Mouse (Mus musculus) embryonic facial prominence, embryonic 14.5 days (tissue): ENCODE data around the gene Gba. TPM values are rescaled to one million over a fixed set of nuclear protein-coding genes. Genes with fewer than 3 reads are reported as not detected.

Experiments used
- ATAC-seq: fragments of 200-750 bp; cut with Nextera tagmentation; 2 replicates; pipeline ENCODE4 v1.8.0; 2017; ENCODE audit warnings: low read depth, moderate number of reproducible peaks, moderate TSS enrichment
- DNase-seq: peaks from one replicate; pipeline ENCODE4 v3.0.0-alpha.2; 2015; ENCODE audit warnings: low spot score
- H3K27ac ChIP-seq: fragments of 300-500 bp; sonication (generic); replicated peaks from 2 replicates; pipeline ENCODE4 v1.5.1; 2014; ENCODE audit warnings: low read depth, mild to moderate bottlenecking, low read length, moderate library complexity
- H3K27me3 ChIP-seq: fragments of 300-500 bp; sonication (generic); replicated peaks from 2 replicates; pipeline ENCODE4 v1.6.1; 2014; ENCODE audit warnings: low read length; ENCODE audit not compliant: control insufficient read depth, insufficient read depth
- H3K36me3 ChIP-seq: fragments of 300-500 bp; sonication (generic); 2 replicates; pipeline ENCODE4 v1.6.1; 2014; ENCODE audit warnings: low read length, mixed read lengths; ENCODE audit not compliant: control insufficient read depth, insufficient read depth
- H3K4me1 ChIP-seq: fragments of 300-500 bp; sonication (generic); 2 replicates; pipeline ENCODE4 v1.6.1; 2014; ENCODE audit warnings: antibody characterized with exemption, low read length; ENCODE audit not compliant: control insufficient read depth, insufficient read depth
- H3K4me2 ChIP-seq: fragments of 300-500 bp; sonication (generic); 2 replicates; pipeline ENCODE4 v1.6.1; 2014; ENCODE audit warnings: low read depth, mild to moderate bottlenecking, low read length, moderate library complexity, mixed read lengths
- H3K4me3 ChIP-seq: fragments of 300-500 bp; sonication (generic); 2 replicates; pipeline ENCODE4 v1.5.1; 2014; ENCODE audit warnings: low read depth, mild to moderate bottlenecking, low read length
- H3K9ac ChIP-seq: fragments of 300-500 bp; sonication (generic); 2 replicates; pipeline ENCODE4 v1.6.1; 2014; ENCODE audit warnings: low read depth, mild to moderate bottlenecking, low read length, moderate library complexity, mixed read lengths
- H3K9me3 ChIP-seq: fragments of 300-500 bp; sonication (generic); 2 replicates; pipeline ENCODE4 v1.6.1; 2016; ENCODE audit warnings: low read length; ENCODE audit not compliant: control insufficient read depth
- WGBS: fragments of 180-500 bp; shearing (Covaris S2); extraction: QIAGEN DNeasy Blood & Tissue Kit; methylation state at CpG from one replicate; pipeline ENCODE4 v1.1.7; 2014; 5-methylcytosine and 5-hydroxymethylcytosine counted together
- microRNA counts: library from miRNA; unstranded; fragments of <30 nt; microRNA quantifications from one replicate; lab custom pipeline; 2017
- microRNA-seq: library from miRNA; unstranded; fragments of <30 nt; microRNA quantifications from one replicate; pipeline ENCODE4, GENCODE M21; 2016; ENCODE audit warnings: borderline number of aligned reads
- polyA plus RNA-seq: library from polyadenylated mRNA; unstranded; fragments of >200 nt; fragmentation: Nextera tagmentation; extraction: Ambion mirVana; gene quantifications from 2 replicates; pipeline ENCODE4 v1.2.1, GENCODE M21; 2014

The Gba gene
- polyA plus RNA-seq, 1 experiment from 2014 or later = 47.8 TPM

- DNase-seq = no peak
- H3K4me1 ChIP-seq = peaks cover 3% of the 10 kb centered on the region; the same call in 1 of the 2 replicates
These were observed 53.4 kb downstream of the Gba start for GRCm38 (mm10) chr3:89256177-89256576.

More at GRCm38 (mm10) chr3:89256177-89256576, 53.4 kb downstream of the Gba start:
- no peak for ATAC-seq
- no peak overlapping the region for H3K27ac ChIP-seq
- 79% methylated on average over 5 of the region's 5 CpGs for WGBS
- H3K4me2 ChIP-seq = no peak overlapping the region
- H3K4me3 ChIP-seq = no peak overlapping the region
- H3K9ac ChIP-seq = no peak overlapping the region
- H3K36me3 ChIP-seq = no peaks in the 10 kb centered on the region
- no peaks in the 10 kb centered on the region for H3K9me3 ChIP-seq
- H3K27me3 ChIP-seq = no peaks in the 10 kb centered on the region

MicroRNAs encoded within 50 kb of the gene (microRNA counts, 519-probe panel; counts per million panel counts)
- microRNA mmu-miR-92b (lab: Ali Mortazavi, UCI) = 19.3 counts per million

Small RNAs within 50 kb of the gene (microRNA-seq; reads per million reads assigned to microRNA genes)
- gene Mir92b = 381 reads per million, percentile 66 among the genes with 10 or more reads in this experiment

Other genes starting within 250 kb of the Gba start
- gene Rusc1, start 109.6 kb upstream of the Gba start, polyA plus RNA-seq = 23.5 and 26.5 TPM in 2 replicates
- gene Gm43738, start 101.8 kb upstream of the Gba start, polyA plus RNA-seq = not detected in 2 replicates
- gene Fdps, start 101.0 kb upstream of the Gba start, polyA plus RNA-seq = 183 and 205 TPM in 2 replicates
- gene Pklr, start 66.8 kb upstream of the Gba start, polyA plus RNA-seq = 0.30 TPM in 1 of 2 replicates, not detected in the other
- gene Hcn3, start 42.7 kb upstream of the Gba start, polyA plus RNA-seq = 1.4 and 2.8 TPM in 2 replicates
- gene Clk2, start 38.1 kb upstream of the Gba start, polyA plus RNA-seq = 22.4 and 23.9 TPM in 2 replicates
- 93.4 and 96.9 TPM in 2 replicates for gene Scamp3, start 25.5 kb upstream of the Gba start, polyA plus RNA-seq
- gene Fam189b, start 19.8 kb upstream of the Gba start, polyA plus RNA-seq = 27.9 and 33.9 TPM in 2 replicates
- gene Thbs3, start 12.3 kb downstream of the Gba start, polyA plus RNA-seq = 51.5 and 52.0 TPM in 2 replicates
- gene Mtx1, start 24.2 kb downstream of the Gba start, polyA plus RNA-seq = 151 and 163 TPM in 2 replicates
- gene Muc1, start 26.1 kb downstream of the Gba start, polyA plus RNA-seq = 2.0 and 4.1 TPM in 2 replicates
- gene Krtcap2, start 43.0 kb downstream of the Gba start, polyA plus RNA-seq = 324 and 349 TPM in 2 replicates
- gene Trim46, start 43.4 kb downstream of the Gba start, polyA plus RNA-seq = 3.7 and 4.7 TPM in 2 replicates
- 151 and 177 TPM in 2 replicates for gene Dpm3, start 56.4 kb downstream of the Gba start, polyA plus RNA-seq
- 70.5 and 80.2 TPM in 2 replicates for gene Slc50a1, start 67.6 kb downstream of the Gba start, polyA plus RNA-seq
- gene Efna1, start 78.2 kb downstream of the Gba start, polyA plus RNA-seq = 33.8 and 35.8 TPM in 2 replicates
- gene Efna3, start 120.0 kb downstream of the Gba start, polyA plus RNA-seq = 18.7 and 21.2 TPM in 2 replicates
- 17.5 and 20.7 TPM in 2 replicates for gene Efna4, start 135.1 kb downstream of the Gba start, polyA plus RNA-seq
- gene Adam15, start 147.1 kb downstream of the Gba start, polyA plus RNA-seq = 44.4 and 51.7 TPM in 2 replicates
- not detected in 2 replicates for gene Dcst2, start 159.0 kb downstream of the Gba start, polyA plus RNA-seq
- 0.26 and 0.33 TPM in 2 replicates for gene Dcst1, start 162.3 kb downstream of the Gba start, polyA plus RNA-seq
- 2.3 and 3.6 TPM in 2 replicates for gene Zbtb7b, start 191.8 kb downstream of the Gba start, polyA plus RNA-seq
- not detected in 2 replicates for gene Lenep, start 199.9 kb downstream of the Gba start, polyA plus RNA-seq
- gene Flad1, start 208.9 kb downstream of the Gba start, polyA plus RNA-seq = 24.2 and 24.8 TPM in 2 replicates
- gene Cks1b, start 215.5 kb downstream of the Gba start, polyA plus RNA-seq = 380 and 425 TPM in 2 replicates
- 74.0 and 75.2 TPM in 2 replicates for gene Shc1, start 215.5 kb downstream of the Gba start, polyA plus RNA-seq
- gene Pygo2, start 227.3 kb downstream of the Gba start, polyA plus RNA-seq = 49.2 and 51.6 TPM in 2 replicates
- 24.1 and 25.9 TPM in 2 replicates for gene Pbxip1, start 233.8 kb downstream of the Gba start, polyA plus RNA-seq